ENCODE assay signal across 9 mouse cellular contexts in genomic region chr1:74035487-74035886, GRCm38 (mm10).
DNase-seq lines count a peak whose midpoint lies in the region; ATAC-seq and TF ChIP-seq lines count a peak whose summit lies in the region.
"Had no signal": no experiment of that assay in that cellular context is flagged by ENCODE, and none has a peak within 500 bp of the region (broad histone marks: within the 10 kb centered on the region; RNA-seq: fewer than 3 reads in every experiment).

No protein-coding gene starts in this region.

- H3K9me3 ChIP-seq in embryonic facial prominence, embryonic 15.5 days (replicated peaks), result no peaks in the 10 kb centered on the region
- no peaks in the 10 kb centered on the region for H3K9me3 ChIP-seq in limb, embryonic 14.5 days (ENCODE audit: control insufficient read depth, low read length)

- 66% methylated on average over 4 of the region's 4 CpGs for WGBS in embryonic facial prominence, embryonic 15.5 days
- 69% methylated on average over 4 of the region's 4 CpGs for WGBS in limb, embryonic 14.5 days

- TF ChIP-seq POLR2A in limb, embryonic 14.5 days (IDR thresholded peaks at IDR 0.05; ENCODE audit: borderline replicate concordance, extremely low read depth, insufficient read depth, insufficient read length), result no peak

- peak overlapping the region; percentile 90 for H3K4me3 ChIP-seq in brown adipose tissue, adult 24 weeks (ENCODE audit: insufficient read depth, low read depth, low read length)
- H3K4me3 ChIP-seq in embryonic facial prominence, embryonic 15.5 days (replicated peaks), result no peak overlapping the region
- no peak overlapping the region for H3K4me3 ChIP-seq in limb, embryonic 14.5 days (replicated peaks; ENCODE audit: low read length)

- no peak overlapping the region for H3K9ac ChIP-seq in embryonic facial prominence, embryonic 15.5 days
- H3K9ac ChIP-seq in limb, embryonic 14.5 days (ENCODE audit: low read depth, low read length, severe bottlenecking), result no peak overlapping the region

- peak overlapping the region; percentile 59 for H3K4me2 ChIP-seq in embryonic facial prominence, embryonic 15.5 days (replicated peaks)
- peak overlapping the region; percentile 54; the same call in 1 of the 2 replicates for H3K4me2 ChIP-seq in limb, embryonic 14.5 days (replicated peaks; ENCODE audit: low read depth, low read length, severe bottlenecking)

- peaks cover 29% of the 10 kb centered on the region for H3K4me1 ChIP-seq in brown adipose tissue, adult 24 weeks (ENCODE audit: control insufficient read depth, insufficient read depth, insufficient read length, low read length)
- peaks cover 88% of the 10 kb centered on the region for H3K4me1 ChIP-seq in embryonic facial prominence, embryonic 15.5 days
- peaks cover 54% of the 10 kb centered on the region for H3K4me1 ChIP-seq in limb, embryonic 14.5 days (ENCODE audit: control insufficient read depth, insufficient read depth, low read length)

- no peak for ATAC-seq in embryonic facial prominence, embryonic 15.5 days (ENCODE audit: insufficient number of reproducible peaks, low FRiP score, low TSS enrichment, low read depth)
- ATAC-seq in limb, embryonic 14.5 days (ENCODE audit: low FRiP score, low read depth), result no peak

- DNase-seq in kidney, adult 11 months, result peak; percentile 34
- no peak for DNase-seq in kidney, adult 8-10 months
- no peak for DNase-seq in limb, embryonic 14.5 days (ENCODE audit: low spot score)
- no peak for DNase-seq in right cerebral cortex, postnatal 25 days
- DNase-seq in left cerebral cortex, postnatal 10 days (ENCODE audit: extremely low spot score in 1 of 2, low spot score in 2 of 2), result no peak
- no peak for DNase-seq in urinary bladder, postnatal 14 days (ENCODE audit: low spot score)
- DNase-seq: thymus, postnatal 25 days had no signal

- no peaks in the 10 kb centered on the region for H3K27me3 ChIP-seq in embryonic facial prominence, embryonic 15.5 days
- H3K27me3 ChIP-seq in limb, embryonic 14.5 days (ENCODE audit: control insufficient read depth, insufficient read depth, low read length), result no peaks in the 10 kb centered on the region

- H3K27ac ChIP-seq in brown adipose tissue, adult 24 weeks (replicated peaks; ENCODE audit: low read depth, low read length), result peak overlapping the region; percentile 95
- no peak overlapping the region for H3K27ac ChIP-seq in embryonic facial prominence, embryonic 15.5 days (replicated peaks)
- H3K27ac ChIP-seq in limb, embryonic 14.5 days (replicated peaks; ENCODE audit: low read depth, low read length), result no peak overlapping the region

- no peaks in the 10 kb centered on the region for H3K36me3 ChIP-seq in embryonic facial prominence, embryonic 15.5 days
- peaks cover 7% of the 10 kb centered on the region; the same call in 1 of the 2 replicates for H3K36me3 ChIP-seq in limb, embryonic 14.5 days (ENCODE audit: control insufficient read depth, insufficient read depth, low read length)

- intact Hi-C loops in left cerebral cortex, postnatal 10 days (cut with DNase I), result no loop called here
